Mouse (Mus musculus) left cerebral cortex, postnatal 25 days (tissue): ENCODE measurements at regions not wholly inside any gene's neighbourhood (a gene's known extent, or its start where the extent isn't known, plus 50 kb on each side); places are given as distances from the start of the nearest gene placed in this dataset.
"Not testable (repeated sequence)": the region's sequence is repeated elsewhere in the genome, so short reads cannot be mapped to it uniquely, and the experiment has no call there.

Experiments used
- DNase-seq, 2 experiments: peaks; one replicate each; pipeline ENCODE4 v3.0.0; 2022; ENCODE audit warnings: low spot score in 2 of 2, mixed read lengths in 1 of 2
- intact Hi-C: fragments of 180-260 bp; cut with DNase I; formaldehyde crosslinking; loops from one replicate; pipeline ENCODE4 v1.15.1; 2025

DNA sequence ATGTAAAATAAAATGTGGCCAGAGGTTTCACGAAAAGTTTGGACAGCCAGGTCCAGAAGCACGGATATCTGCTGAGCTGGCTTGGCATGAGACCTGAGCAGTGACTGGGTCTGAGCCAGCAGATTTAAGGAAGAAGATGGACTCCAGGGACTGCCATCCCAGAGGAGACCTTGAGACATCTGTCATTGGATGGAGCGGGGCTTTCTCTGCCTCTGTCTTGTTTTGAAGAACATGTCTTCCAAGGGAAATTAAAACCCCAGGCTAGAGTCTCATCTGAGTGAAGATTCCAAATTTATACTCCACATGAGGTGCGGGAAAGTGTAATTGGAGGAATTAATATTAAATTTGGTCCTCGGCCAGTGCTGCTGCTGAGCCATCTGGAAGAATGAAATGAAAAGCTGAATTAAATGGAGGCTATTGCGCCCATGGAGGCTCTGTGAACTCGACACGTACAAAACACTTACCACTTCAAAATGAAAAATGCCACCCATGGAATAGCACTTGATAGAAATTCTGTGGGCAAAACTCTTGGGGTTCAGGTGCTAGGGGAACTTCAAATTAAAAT lies 129.8 kb upstream of the Adcy2 start:
- DNase-seq: no peak
- intact Hi-C loops: no loop called here

DNA sequence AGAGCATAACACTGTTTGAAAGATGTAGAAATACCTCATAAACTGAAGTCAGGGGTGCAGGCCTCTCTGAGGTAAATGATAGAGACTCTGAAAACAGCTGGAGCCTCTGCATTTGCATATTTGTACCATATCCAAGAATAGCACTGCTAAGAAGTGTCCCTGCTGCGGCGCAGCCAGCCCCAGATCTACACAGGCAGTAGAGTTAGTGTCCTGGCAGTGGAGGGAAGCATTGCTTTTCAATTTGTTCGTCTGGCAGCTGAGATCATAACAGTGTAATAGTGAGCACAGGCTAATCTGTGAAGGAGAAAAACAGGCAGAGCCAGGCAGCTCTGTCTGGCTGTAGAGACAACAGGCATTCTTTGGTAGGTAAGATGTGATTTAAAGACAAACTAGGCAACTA lies 128.2 kb upstream of the Adcy2 start:
- no peak for DNase-seq
- intact Hi-C loops: no loop called here

DNA sequence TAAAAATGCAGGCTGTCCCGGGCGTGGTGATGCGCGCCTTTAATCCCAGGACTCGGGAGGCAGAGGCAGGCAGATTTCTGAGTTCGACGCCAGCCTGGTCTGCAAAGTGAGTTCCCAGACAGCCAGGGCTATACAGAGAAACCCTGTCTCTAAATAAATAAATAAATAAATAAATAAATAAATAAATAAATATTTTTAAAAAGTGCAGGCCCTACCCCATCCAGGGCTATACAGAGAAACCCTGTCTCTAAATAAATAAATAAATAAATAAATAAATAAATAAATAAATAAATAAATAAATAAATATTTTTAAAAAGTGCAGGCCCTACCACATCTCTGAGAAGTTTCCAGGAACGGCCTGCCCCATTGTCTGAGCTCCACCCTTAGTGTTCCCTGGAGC lies 119.4 kb upstream of the Adcy2 start:
- intact Hi-C loops, DNase-seq: not testable (repeated sequence)

GRCm38 (mm10) chr13:69109168-69109567 lies 109.8 kb upstream of the Adcy2 start:
- intact Hi-C loops: no loop called here
- peak in 1 of 2 experiments; percentile 12 for DNase-seq

DNA sequence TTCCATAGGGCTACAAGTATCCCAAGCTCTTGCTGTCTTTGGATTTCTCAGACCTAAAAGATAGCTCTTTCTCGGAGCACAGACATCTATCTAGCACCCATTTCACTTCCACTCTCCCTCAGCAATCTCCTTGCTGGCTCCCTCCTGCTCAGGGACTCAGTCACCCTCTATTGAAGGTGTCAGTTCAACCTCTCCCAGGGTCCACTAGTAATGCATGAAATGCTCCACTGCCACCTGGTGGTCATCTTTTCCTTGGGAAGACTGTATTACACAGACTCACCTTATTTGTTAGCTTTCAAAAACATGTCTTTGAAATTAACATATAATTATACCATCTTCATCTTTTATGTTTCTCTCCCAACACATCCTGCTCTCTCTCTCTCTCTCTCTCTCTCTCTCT lies 87.3 kb upstream of the Adcy2 start:
- intact Hi-C loops: no loop called here

GRCm38 (mm10) chr13:69070336-69070735 lies 71.0 kb upstream of the Adcy2 start:
- DNase-seq: no peak
- intact Hi-C loops: loop anchor here (10.0 kb wide), 1 partner anchor 66 kb away; no protein-coding TSS in a partner anchor

More for the DNA sequence above, 87.3 kb upstream of the Adcy2 start:
- DNase-seq: peak; percentile 50 to 71

DNA sequence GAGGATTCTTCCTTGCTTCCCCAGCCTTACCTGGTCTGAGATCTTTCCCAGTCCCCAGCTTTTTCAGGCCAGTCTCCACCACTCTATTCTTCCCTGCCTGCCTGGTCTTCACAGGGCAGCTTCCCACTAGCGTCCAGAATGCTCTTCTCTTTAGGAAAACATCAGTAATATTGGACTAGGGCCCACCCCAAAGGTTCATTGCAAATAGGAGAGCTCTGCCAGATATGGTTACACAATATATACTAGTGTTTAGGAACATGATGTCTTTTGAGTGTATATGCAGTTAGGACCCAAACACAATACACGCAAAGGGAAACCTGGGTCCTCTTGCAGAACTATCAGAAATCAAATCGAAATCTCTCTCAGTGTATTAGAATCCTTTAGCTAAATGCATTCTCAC lies 70.5 kb upstream of the Adcy2 start:
- intact Hi-C loops: loop anchor here (10.0 kb wide), 1 partner anchor 65 kb away; no protein-coding TSS in a partner anchor
- no peak for DNase-seq

DNA sequence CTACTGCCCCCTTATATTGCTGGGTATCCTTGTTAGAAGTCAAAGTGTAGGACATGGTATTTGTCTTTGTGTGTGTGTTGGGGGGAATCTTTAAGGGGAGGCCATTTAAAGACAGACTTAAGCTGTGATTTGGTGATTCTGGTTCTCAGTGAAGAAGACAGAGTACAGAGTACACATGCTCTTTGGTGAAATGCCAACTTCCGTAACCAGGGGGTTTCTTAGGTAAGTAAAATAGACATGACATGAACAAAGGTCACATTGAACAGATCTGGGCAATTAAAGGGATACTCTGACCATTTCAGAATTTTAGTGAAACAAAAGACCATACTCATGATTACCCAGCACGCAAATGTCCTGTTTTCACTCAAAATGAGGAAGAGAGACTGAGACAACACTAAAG lies 67.3 kb upstream of the Adcy2 start:
- DNase-seq: no peak
- intact Hi-C loops: no loop called here

- no peak for DNase-seq
- intact Hi-C loops: no loop called here
These were observed 65.9 kb upstream of the Adcy2 start for GRCm38 (mm10) chr13:69065285-69065684.

DNA sequence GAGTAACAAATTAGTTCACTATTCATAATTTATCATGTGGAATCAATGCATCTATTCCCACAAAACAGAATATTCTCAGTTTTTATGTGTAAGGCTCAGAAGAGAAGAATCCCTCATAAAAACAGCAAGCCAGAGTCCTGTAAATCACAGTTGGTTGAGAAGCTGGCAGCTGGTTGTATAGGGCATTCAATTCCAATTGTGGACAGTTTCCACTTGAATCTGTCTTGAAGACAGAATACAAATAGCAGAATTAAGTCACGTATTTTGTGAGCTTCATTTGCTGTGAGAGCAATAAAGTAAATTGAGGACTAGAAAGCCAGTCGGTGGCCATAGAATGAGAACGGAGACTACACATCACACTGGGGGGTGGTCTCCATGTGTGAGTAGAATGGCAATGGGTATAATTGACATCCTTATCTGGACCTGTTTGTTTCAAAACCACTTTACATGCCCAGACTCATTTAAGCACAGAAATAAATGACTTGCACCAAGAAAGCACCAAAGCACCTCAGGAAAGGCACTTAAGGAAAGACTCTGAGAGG lies 63.4 kb upstream of the Adcy2 start:
- no peak for DNase-seq
- intact Hi-C loops: no loop called here

GRCm38 (mm10) chr13:69061436-69061835 lies 62.1 kb upstream of the Adcy2 start:
- DNase-seq: no peak
- intact Hi-C loops: no loop called here
